27 mouse cellular contexts compared by ENCODE assay signal in the genomic region with DNA sequence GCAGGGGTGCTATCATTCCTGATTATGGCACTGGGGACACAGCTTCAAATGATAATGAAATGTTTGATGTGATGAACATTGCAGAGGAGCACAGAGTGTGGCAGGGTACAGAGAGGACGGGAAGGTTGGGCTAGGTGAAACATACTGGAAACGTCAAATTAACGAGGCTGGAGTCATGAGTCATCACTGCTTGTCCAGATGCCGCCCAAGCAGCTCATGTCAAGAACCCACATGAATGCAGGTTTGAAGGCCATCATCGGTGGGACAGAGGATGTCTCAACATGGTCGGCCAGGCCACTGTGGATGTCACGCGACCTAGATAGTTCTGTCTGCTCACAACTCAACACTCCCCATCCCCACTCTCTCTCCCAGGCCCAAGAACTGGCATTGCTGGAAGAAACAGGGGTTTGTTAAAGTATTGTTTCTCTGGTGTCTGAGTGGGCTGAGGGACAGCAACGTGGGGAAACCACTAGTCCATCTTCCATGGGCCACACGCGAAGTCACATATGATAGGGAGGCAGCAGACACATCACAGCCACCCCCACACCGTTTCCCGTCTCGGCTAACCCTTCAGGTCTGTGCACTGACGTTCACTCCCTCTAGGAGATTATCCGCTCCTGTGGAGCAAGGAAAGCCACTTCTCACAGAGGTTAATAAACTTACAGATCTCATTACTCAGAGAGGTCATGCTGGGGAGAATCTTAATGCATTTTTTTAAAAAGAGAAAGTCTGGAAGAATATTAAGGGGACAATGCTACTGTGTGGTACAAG. TPM values are rescaled to one million over a fixed set of nuclear protein-coding genes. Genes with fewer than 3 reads are reported as not detected.
DNase-seq lines count a peak whose midpoint lies in the region; ATAC-seq and TF ChIP-seq lines count a peak whose summit lies in the region.
"Had no signal": no experiment of that assay in that cellular context is flagged by ENCODE, and none has a peak within 500 bp of the region (broad histone marks: within the 10 kb centered on the region; RNA-seq: fewer than 3 reads in every experiment).

No protein-coding gene starts in this region.

- no peak overlapping the region for H3K4me2 ChIP-seq in kidney, embryonic 14.5 days (replicated peaks; ENCODE audit: low read depth, low read length)
- no peak overlapping the region for H3K4me2 ChIP-seq in kidney, postnatal 0 days (ENCODE audit: low read length)
- H3K4me2 ChIP-seq: embryonic facial prominence, embryonic 13.5 days; forebrain, embryonic 12.5 days; forebrain, embryonic 15.5 days; heart, embryonic 13.5 days; hindbrain, embryonic 12.5 days; hindbrain, embryonic 15.5 days had no signal

- intact Hi-C loops in gastrocnemius, postnatal 36 days (cut with DNase I) = no loop called here

- no peak for TF ChIP-seq POLR2A in kidney, adult 2 months (IDR thresholded peaks at IDR 0.05; ENCODE audit: low read depth, low read length)

- no peak overlapping the region for H3K9ac ChIP-seq in kidney, embryonic 14.5 days (ENCODE audit: low read depth, low read length)
- H3K9ac ChIP-seq in kidney, postnatal 0 days (ENCODE audit: low read depth, low read length) = no peak overlapping the region
- H3K9ac ChIP-seq: embryonic facial prominence, embryonic 13.5 days; forebrain, embryonic 12.5 days; forebrain, embryonic 15.5 days; heart, embryonic 13.5 days; hindbrain, embryonic 12.5 days; hindbrain, embryonic 15.5 days had no signal

- no peak for TF ChIP-seq CTCF in kidney, postnatal 0 days (IDR thresholded peaks at IDR 0.05; ENCODE audit: low read depth)
- TF ChIP-seq CTCF in kidney, adult 2 months (conservative IDR thresholded peaks at IDR 0.05; ENCODE audit: insufficient read depth, insufficient read length, low read depth, low read length) = no peak

- peak; percentile 70; the same call in 1 of the 2 replicates for ATAC-seq in kidney, embryonic 14.5 days (ENCODE audit: low FRiP score, low TSS enrichment)
- no peak for ATAC-seq in kidney, postnatal 0 days (replicated peaks; ENCODE audit: low FRiP score, low read depth)
- no peak for ATAC-seq in megakaryocyte-erythroid progenitor cell, adult 5-6 weeks (replicated peaks; ENCODE audit: low FRiP score, low TSS enrichment, poor library complexity, severe bottlenecking)
- ATAC-seq: CD4-positive, CD25-positive, alpha-beta regulatory T cell, adult 4 months; forebrain, embryonic 15.5 days had no signal

- H3K27ac ChIP-seq in kidney, embryonic 14.5 days (ENCODE audit: low read depth, low read length) = no peak overlapping the region
- H3K27ac ChIP-seq in kidney, postnatal 0 days = no peak overlapping the region
- H3K27ac ChIP-seq in kidney, adult 2 months (ENCODE audit: insufficient read depth, low read depth, low read length) = no peak overlapping the region
- H3K27ac ChIP-seq: embryonic facial prominence, embryonic 10.5 days; embryonic facial prominence, embryonic 13.5 days; forebrain, embryonic 12.5 days; forebrain, embryonic 15.5 days; heart, embryonic 13.5 days; hindbrain, embryonic 12.5 days; hindbrain, embryonic 15.5 days had no signal

- H3K4me1 ChIP-seq in kidney, embryonic 14.5 days (ENCODE audit: control insufficient read depth, insufficient read depth, low read length) = no peaks in the 10 kb centered on the region
- H3K4me1 ChIP-seq in kidney, postnatal 0 days (replicated peaks; ENCODE audit: insufficient read depth, low read length) = no peaks in the 10 kb centered on the region; the same call in 1 of the 2 replicates
- no peaks in the 10 kb centered on the region for H3K4me1 ChIP-seq in kidney, adult 2 months (ENCODE audit: control insufficient read depth, insufficient read depth, low read length)
- H3K4me1 ChIP-seq: forebrain, embryonic 15.5 days; hindbrain, embryonic 15.5 days had no signal

- no peak for DNase-seq in kidney, postnatal 25 days
- peak; percentile 22 for DNase-seq in kidney, postnatal 0 days (ENCODE audit: low spot score)
- no peak for DNase-seq in kidney, adult 2 months
- peak; percentile 16 for DNase-seq in 416B (ENCODE audit: low read depth)
- peak; percentile 58 for DNase-seq in Muller cell, postnatal 12 days (ENCODE audit: inconsistent ontology term)
- DNase-seq in gastrocnemius, postnatal 36 days = no peak
- DNase-seq: adrenal gland, adult 8-10 months; adrenal gland, postnatal 25 days; cerebellum, adult 11-12 months; cerebellum, adult 8-10 months; cerebellum, postnatal 10 days; cerebellum, postnatal 36 days; embryo, embryonic 11 days; gastrocnemius, postnatal 10 days; heart, adult 18-20 months; heart, postnatal 14 days had no signal

- no peak overlapping the region for H3K4me3 ChIP-seq in kidney, embryonic 14.5 days (ENCODE audit: low read length)
- H3K4me3 ChIP-seq in kidney, postnatal 0 days (replicated peaks; ENCODE audit: low read depth, low read length) = no peak overlapping the region
- no peak overlapping the region for H3K4me3 ChIP-seq in kidney, adult 2 months (ENCODE audit: insufficient read depth, low read depth, low read length)
- H3K4me3 ChIP-seq: embryonic facial prominence, embryonic 10.5 days; embryonic facial prominence, embryonic 13.5 days; erythroblast, embryonic 14.5 days; forebrain, embryonic 12.5 days; forebrain, embryonic 15.5 days; heart, embryonic 13.5 days; hindbrain, embryonic 12.5 days; hindbrain, embryonic 15.5 days had no signal

- no peaks in the 10 kb centered on the region for H3K9me3 ChIP-seq in kidney, embryonic 14.5 days (ENCODE audit: control insufficient read depth, low read length)
- H3K9me3 ChIP-seq in kidney, postnatal 0 days (replicated peaks; ENCODE audit: low read length) = no peaks in the 10 kb centered on the region
- H3K9me3 ChIP-seq: embryonic facial prominence, embryonic 10.5 days; embryonic facial prominence, embryonic 13.5 days; forebrain, embryonic 12.5 days; forebrain, embryonic 15.5 days; heart, embryonic 13.5 days; hindbrain, embryonic 12.5 days; hindbrain, embryonic 15.5 days had no signal

- no peaks in the 10 kb centered on the region for H3K36me3 ChIP-seq in kidney, embryonic 14.5 days (ENCODE audit: control insufficient read depth, insufficient read depth, low read length)
- H3K36me3 ChIP-seq in kidney, postnatal 0 days (ENCODE audit: insufficient read depth, low read length) = no peaks in the 10 kb centered on the region
- no peaks in the 10 kb centered on the region for H3K36me3 ChIP-seq in kidney, adult 2 months (ENCODE audit: control insufficient read depth, insufficient read depth, low read length)
- H3K36me3 ChIP-seq: embryonic facial prominence, embryonic 10.5 days; embryonic facial prominence, embryonic 13.5 days; forebrain, embryonic 12.5 days; forebrain, embryonic 15.5 days; hindbrain, embryonic 12.5 days; hindbrain, embryonic 15.5 days had no signal

- no peaks in the 10 kb centered on the region for H3K27me3 ChIP-seq in kidney, embryonic 14.5 days (ENCODE audit: control insufficient read depth, insufficient read depth, low read length)
- no peaks in the 10 kb centered on the region for H3K27me3 ChIP-seq in kidney, postnatal 0 days (ENCODE audit: insufficient read depth, low read length)
- no peaks in the 10 kb centered on the region for H3K27me3 ChIP-seq in kidney, adult 2 months (replicated peaks; ENCODE audit: control insufficient read depth, insufficient read depth, low read length)
- H3K27me3 ChIP-seq: embryonic facial prominence, embryonic 13.5 days; forebrain, embryonic 12.5 days; forebrain, embryonic 15.5 days; heart, embryonic 13.5 days; hindbrain, embryonic 12.5 days; hindbrain, embryonic 15.5 days had no signal

- 55% methylated on average over 16 of the region's 16 CpGs for WGBS in kidney, embryonic 14.5 days
- 46% methylated on average over 16 of the region's 16 CpGs for WGBS in kidney, postnatal 0 days
- WGBS in kidney, adult 2 months = 50% methylated on average over 16 of the region's 16 CpGs

RNA-seq across cellular contexts. Expression of a gene that starts 11.4 kb away (rescaled TPM):
- polyA plus RNA-seq in kidney, embryonic 14.5 days (2014; fragmentation: Nextera tagmentation; extraction: Ambion mirVana) = 13.8 and 14.5 TPM in 2 replicates
- 8.2 and 8.4 TPM in 2 replicates for polyA plus RNA-seq in kidney, postnatal 0 days (2015; fragmentation: Nextera tagmentation; extraction: Ambion mirVana)
- 0.96 and 1.1 TPM in 2 replicates for polyA plus RNA-seq in kidney, adult 2 months (2012; rRNA removed)
- 10 to 100 TPM; 42.9 to 66.0 TPM for total RNA-seq in gastrocnemius, postnatal 36 days (2021)
- total RNA-seq in megakaryocyte-erythroid progenitor cell, adult 5-6 weeks (2014; fragmentation: Nextera tagmentation) = 0.33 and 3.3 TPM in 2 replicates
- total RNA-seq in megakaryocyte-erythroid progenitor cell, adult 5-6 weeks (2017) = 1.4 and 3.4 TPM in 2 replicates

Comparison
In these comparisons a context has a peak if more than half of its experiments do, and no peak if none do; other contexts are left out.
1. DNase-seq: peak in kidney, postnatal 0 days (single experiment), 416B (single experiment) and Muller cell, postnatal 12 days (single experiment); none in kidney, postnatal 25 days (0 of 2), kidney, adult 2 months (single experiment) and gastrocnemius, postnatal 36 days (0 of 2).